Mouse (Mus musculus): ENCODE results near the gene Gm9945. TPM values are rescaled to one million over a fixed set of nuclear protein-coding genes. Genes with fewer than 3 reads are reported as not detected.
A peak's percentile ranks its signal among the peaks of the same experiment; 100 is the strongest.

Gm9945 gene
- polyA plus RNA-seq, 1 experiment: not detected

DNA sequence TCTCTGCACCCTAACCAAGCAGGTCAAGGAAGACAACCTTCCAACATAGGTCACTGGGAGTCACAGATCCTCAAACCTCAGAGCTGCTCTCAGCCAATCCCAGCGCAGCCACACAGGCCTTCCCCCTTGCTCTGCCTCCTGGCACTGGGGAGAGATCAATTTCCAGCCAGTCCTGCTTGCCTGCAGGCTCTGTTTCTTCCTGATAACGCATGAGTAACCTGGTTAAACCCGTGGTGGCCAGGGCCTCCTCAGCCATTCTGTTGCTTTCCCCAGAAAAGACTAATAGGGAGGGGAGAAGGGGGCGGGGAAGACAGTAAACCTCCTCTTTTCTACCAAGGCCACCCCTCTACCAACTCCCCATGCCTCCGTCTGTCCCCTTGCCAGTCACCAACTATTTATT, 18.2 kb upstream of the Gm9945 start:
- TF ChIP-seq CEBPB (IDR thresholded peaks at IDR 0.05; ENCODE audit: low read depth) (no peak), MYOD1 (IDR thresholded peaks at IDR 0.05; ENCODE audit: control insufficient read depth, insufficient read length, low read depth) (no peak)
- H3K79me2 ChIP-seq (ENCODE audit: control insufficient read depth, insufficient read depth): no peaks in the 10 kb centered on the region
- H3K27me3 ChIP-seq (ENCODE audit: control insufficient read depth, insufficient read depth, insufficient read length): no peaks in the 10 kb centered on the region

DNA sequence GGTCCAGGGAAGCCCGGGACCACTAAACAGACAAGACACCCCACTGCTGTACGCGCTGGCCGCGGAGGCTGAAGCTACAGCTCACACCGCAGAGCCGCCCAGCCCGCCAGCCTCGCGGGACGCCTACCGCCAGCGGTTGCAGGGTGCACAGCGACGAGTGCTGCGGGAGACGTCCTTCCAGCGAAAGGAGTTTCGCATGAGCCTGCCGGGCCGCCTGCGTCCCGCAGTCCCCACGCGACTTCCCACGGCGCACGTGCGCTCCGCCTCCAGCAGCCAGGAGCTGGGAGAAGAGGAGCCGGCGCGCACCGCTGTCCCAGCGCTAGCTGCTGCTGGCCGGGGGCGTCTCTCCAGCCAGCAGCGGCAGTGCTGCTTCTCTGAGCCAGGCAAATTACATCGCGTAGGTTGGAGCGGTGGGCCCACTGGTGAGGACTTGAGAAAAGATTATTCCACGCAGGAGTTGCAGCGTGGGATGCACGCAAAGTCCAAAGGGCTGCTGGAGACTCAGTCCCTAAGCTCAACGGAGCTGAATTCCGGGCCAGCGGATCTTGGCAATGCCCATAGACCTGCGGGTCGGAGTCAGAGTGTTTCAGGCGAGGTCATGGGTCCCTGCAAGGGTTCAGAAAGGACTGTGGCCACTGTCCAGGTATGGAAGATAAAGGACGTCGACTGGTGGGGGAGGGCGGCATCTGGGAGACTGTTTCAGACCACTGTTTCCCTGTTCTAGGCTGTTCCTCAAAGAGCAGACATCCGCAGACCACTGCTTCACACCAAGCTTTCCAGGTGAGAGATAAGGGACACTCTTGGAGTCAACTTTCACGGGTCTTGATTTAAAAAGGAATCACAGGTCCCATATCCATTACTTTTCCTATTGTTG, 16.2 kb upstream of the Gm9945 start:
- Histone ChIP-seq H3K4me3 (ENCODE audit: insufficient read depth, poor library complexity, severe bottlenecking) (no peak overlapping the region), H3K79me3 (ENCODE audit: low read depth) (no peaks in the 10 kb centered on the region), H3K79me2 (ENCODE audit: control insufficient read depth, insufficient read depth) (no peaks in the 10 kb centered on the region), H3K36me3 (ENCODE audit: control insufficient read depth, insufficient read depth) (no peaks in the 10 kb centered on the region), H3ac (ENCODE audit: control insufficient read depth, insufficient read length, low read depth) (no peak overlapping the region), H3K27me3 (ENCODE audit: control insufficient read depth, insufficient read depth, insufficient read length) (no peaks in the 10 kb centered on the region)
- TF ChIP-seq USF1 (IDR thresholded peaks at IDR 0.05; ENCODE audit: low read depth): no peak
- no peak for TF ChIP-seq CTCF (IDR thresholded peaks at IDR 0.05; ENCODE audit: control insufficient read depth, insufficient read depth, insufficient read length)
- TF ChIP-seq FOSL1 (IDR thresholded peaks at IDR 0.05; ENCODE audit: insufficient read depth, low read length, poor library complexity, severe bottlenecking): no peak
- no peak for TF ChIP-seq MAX (IDR thresholded peaks at IDR 0.05)
- no peak for TF ChIP-seq MYOD1 (IDR thresholded peaks at IDR 0.05; ENCODE audit: control insufficient read depth, insufficient read length, low read depth)
- no peak for TF ChIP-seq MYOG (IDR thresholded peaks at IDR 0.05; ENCODE audit: control insufficient read depth, extremely low read depth, insufficient read length)
- no peak for TF ChIP-seq CEBPB (IDR thresholded peaks at IDR 0.05; ENCODE audit: low read depth)

More for the DNA sequence above, 18.2 kb upstream of the Gm9945 start:
- Histone ChIP-seq H3ac (ENCODE audit: control insufficient read depth, insufficient read length, low read depth) (no peak overlapping the region), H3K79me3 (ENCODE audit: low read depth) (no peaks in the 10 kb centered on the region), H3K36me3 (ENCODE audit: control insufficient read depth, insufficient read depth) (no peaks in the 10 kb centered on the region), H3K4me3 (ENCODE audit: insufficient read depth, poor library complexity, severe bottlenecking) (no peak overlapping the region)

- TF ChIP-seq CEBPB (IDR thresholded peaks at IDR 0.05; ENCODE audit: low read depth) (no peak), MYOD1 (IDR thresholded peaks at IDR 0.05; ENCODE audit: control insufficient read depth, insufficient read length, low read depth) (no peak), FOSL1 (IDR thresholded peaks at IDR 0.05; ENCODE audit: insufficient read depth, low read length, poor library complexity, severe bottlenecking) (no peak), USF1 (IDR thresholded peaks at IDR 0.05; ENCODE audit: low read depth) (no peak), MAX (IDR thresholded peaks at IDR 0.05) (no peak), CTCF (IDR thresholded peaks at IDR 0.05; ENCODE audit: control insufficient read depth, insufficient read depth, insufficient read length) (peak; percentile 17), MYOG (IDR thresholded peaks at IDR 0.05; ENCODE audit: control insufficient read depth, extremely low read depth, insufficient read length) (no peak)
- Histone ChIP-seq H3K79me2 (ENCODE audit: control insufficient read depth, insufficient read depth) (no peaks in the 10 kb centered on the region), H3K4me3 (ENCODE audit: insufficient read depth, poor library complexity, severe bottlenecking) (no peak overlapping the region), H3K27me3 (ENCODE audit: control insufficient read depth, insufficient read depth, insufficient read length) (no peaks in the 10 kb centered on the region), H3ac (ENCODE audit: control insufficient read depth, insufficient read length, low read depth) (no peak overlapping the region), H3K36me3 (ENCODE audit: control insufficient read depth, insufficient read depth) (no peaks in the 10 kb centered on the region), H3K79me3 (ENCODE audit: low read depth) (no peaks in the 10 kb centered on the region)
These were observed 13.6 kb upstream of the Gm9945 start for GRCm38 (mm10) chr11:53466231-53466971.

DNA sequence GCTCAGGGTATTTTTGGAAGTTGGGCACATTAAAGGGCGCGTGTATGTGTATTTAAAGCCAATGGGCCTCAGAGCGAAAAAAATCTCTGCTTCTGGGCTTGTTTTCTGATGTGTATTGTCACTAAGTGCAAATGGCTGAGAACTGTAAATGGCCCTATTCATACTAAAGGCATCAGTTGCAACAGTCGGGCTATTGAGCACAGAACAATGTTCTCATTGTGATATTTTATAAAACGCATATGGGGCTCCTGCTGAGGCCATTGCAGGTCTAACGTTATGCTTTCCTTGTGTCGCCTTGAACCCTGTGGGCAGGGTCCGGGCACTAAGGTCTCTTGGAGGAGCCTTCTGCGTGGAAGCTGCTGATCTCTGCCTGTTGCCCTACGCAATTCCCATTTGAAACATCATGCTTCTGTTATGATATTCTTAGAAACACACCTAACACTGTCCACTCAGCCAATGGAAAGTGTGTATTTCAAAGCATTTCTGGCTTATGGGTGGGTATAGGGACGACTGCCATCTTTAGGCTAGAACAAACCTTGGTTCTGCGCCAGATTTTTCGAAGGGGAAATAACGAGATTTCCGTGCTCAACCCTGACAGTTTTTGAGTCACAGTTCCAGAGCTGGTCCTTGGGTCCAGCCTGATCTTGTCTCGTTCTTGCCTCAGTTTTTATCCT, 10.5 kb upstream of the Gm9945 start:
- no peaks in the 10 kb centered on the region for H3K79me2 ChIP-seq (ENCODE audit: control insufficient read depth, insufficient read depth)
- H3ac ChIP-seq (ENCODE audit: control insufficient read depth, insufficient read length, low read depth): peak overlapping the region; percentile 51
- TF ChIP-seq CEBPB (IDR thresholded peaks at IDR 0.05; ENCODE audit: low read depth) (no peak), USF1 (IDR thresholded peaks at IDR 0.05; ENCODE audit: low read depth) (no peak), CTCF (IDR thresholded peaks at IDR 0.05; ENCODE audit: control insufficient read depth, insufficient read depth, insufficient read length) (no peak), MAX (IDR thresholded peaks at IDR 0.05) (no peak), MYOG (IDR thresholded peaks at IDR 0.05; ENCODE audit: control insufficient read depth, extremely low read depth, insufficient read length) (no peak), MYOD1 (IDR thresholded peaks at IDR 0.05; ENCODE audit: control insufficient read depth, insufficient read length, low read depth) (no peak), FOSL1 (IDR thresholded peaks at IDR 0.05; ENCODE audit: insufficient read depth, low read length, poor library complexity, severe bottlenecking) (no peak)
- H3K4me3 ChIP-seq (ENCODE audit: insufficient read depth, poor library complexity, severe bottlenecking): no peak overlapping the region
- peaks cover 12% of the 10 kb centered on the region for H3K27me3 ChIP-seq (ENCODE audit: control insufficient read depth, insufficient read depth, insufficient read length)
- no peaks in the 10 kb centered on the region for H3K79me3 ChIP-seq (ENCODE audit: low read depth)
- no peaks in the 10 kb centered on the region for H3K36me3 ChIP-seq (ENCODE audit: control insufficient read depth, insufficient read depth)

DNA sequence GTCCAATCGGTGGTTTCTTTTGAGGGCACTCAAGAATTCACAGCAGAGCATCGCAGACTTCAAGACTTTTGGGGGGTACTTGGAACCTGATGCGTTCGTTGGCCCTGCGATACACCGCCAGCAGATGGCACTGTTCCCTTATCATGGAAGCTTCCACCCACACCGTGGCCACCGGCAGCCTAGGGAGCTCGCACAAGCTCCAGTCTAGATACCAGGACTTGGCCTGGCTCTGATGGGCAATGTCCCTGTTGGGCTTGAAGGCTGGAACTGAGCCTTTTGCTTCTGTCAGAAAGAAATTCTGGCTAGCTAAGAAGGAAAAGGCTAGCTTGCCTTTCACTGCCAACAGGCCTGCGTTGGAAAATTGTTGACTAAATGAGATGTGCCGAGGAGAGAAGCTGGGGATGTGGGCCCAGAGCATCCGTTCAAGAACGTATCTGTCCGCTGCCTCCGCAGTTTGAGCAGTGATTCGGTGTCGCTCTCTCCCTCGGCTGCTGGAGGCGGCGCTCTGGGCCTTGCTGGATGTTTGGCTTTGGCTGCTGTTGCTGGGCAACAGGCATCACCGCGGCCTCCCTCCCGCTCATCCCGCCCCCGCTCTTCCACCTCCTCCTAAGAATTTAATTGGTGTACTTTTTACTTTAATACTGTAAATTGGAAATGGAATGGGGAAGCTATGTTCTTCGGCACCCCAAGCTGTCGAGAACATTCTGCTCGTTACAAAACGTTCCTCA, 9.8 kb upstream of the Gm9945 start, which contains the start of gene Gm9837:
TSS of gene Gm9837 (minus strand) at position 512 of the 728 bp plus-strand sequence.
- Histone ChIP-seq H3K4me3 (ENCODE audit: insufficient read depth, poor library complexity, severe bottlenecking) (no peak within 1 kb of the TSS), H3ac (ENCODE audit: control insufficient read depth, insufficient read length, low read depth) (peak within 1 kb of the TSS; percentile 51), H3K79me3 (ENCODE audit: low read depth) (no peaks in the 10 kb centered on the region), H3K36me3 (ENCODE audit: control insufficient read depth, insufficient read depth) (no peaks in the 10 kb centered on the region), H3K79me2 (ENCODE audit: control insufficient read depth, insufficient read depth) (no peaks in the 10 kb centered on the region), H3K27me3 (ENCODE audit: control insufficient read depth, insufficient read depth, insufficient read length) (peaks cover 15% of the 10 kb centered on the region)
- peak; percentile 96 for TF ChIP-seq CTCF (IDR thresholded peaks at IDR 0.05; ENCODE audit: control insufficient read depth, insufficient read depth, insufficient read length)
- no peak for TF ChIP-seq MYOG (IDR thresholded peaks at IDR 0.05; ENCODE audit: control insufficient read depth, extremely low read depth, insufficient read length)

Measured in C2C12 (cell line).